Mouse (Mus musculus): ENCODE data around the gene Myadm. TPM values are rescaled to one million over a fixed set of nuclear protein-coding genes. Genes with fewer than 3 reads are reported as not detected.
A peak's percentile ranks its signal among the peaks of the same experiment; 100 is the strongest.

Myadm gene
- polyA plus RNA-seq (2015; fragmentation: Nextera tagmentation; extraction: Ambion mirVana), result 112 and 118 TPM in 2 replicates

GRCm38 (mm10) chr7:3288976-3289970 is at the start of gene Myadm, which contains the start of gene Prkcg:
Myadm (plus strand) TSS chr7:3289080.
Prkcg (plus strand) TSS chr7:3289179.
- WGBS, result 3% methylated on average over 30 of the region's 30 CpGs
- H3K9me3 ChIP-seq, result no peaks in the 10 kb centered on the region
- ATAC-seq (ENCODE audit: borderline replicate concordance, extremely low read depth, low FRiP score, low TSS enrichment), result peak; percentile 19; the same call in 1 of the 2 replicates

GRCm38 (mm10) chr7:3239193-3239592 is 49.7 kb upstream of the Myadm start:
- no peak for ATAC-seq (ENCODE audit: borderline replicate concordance, extremely low read depth, low FRiP score, low TSS enrichment)
- no peak overlapping the region for H3K9ac ChIP-seq
- H3K36me3 ChIP-seq, result no peaks in the 10 kb centered on the region
- H3K4me2 ChIP-seq, result no peak overlapping the region
- no peak overlapping the region for H3K4me3 ChIP-seq
- H3K27me3 ChIP-seq, result no peaks in the 10 kb centered on the region
- WGBS, result 73% methylated on average over 2 of the region's 2 CpGs
- no peaks in the 10 kb centered on the region for H3K4me1 ChIP-seq
- H3K9me3 ChIP-seq, result no peaks in the 10 kb centered on the region
- no peak overlapping the region for H3K27ac ChIP-seq

More at GRCm38 (mm10) chr7:3288976-3289970, at the start of gene Myadm, which contains the start of gene Prkcg:
- Histone ChIP-seq H3K4me3 (peak within 1 kb of the TSS; percentile 55), H3K4me2 (peak within 1 kb of the TSS; percentile 58), H3K27ac (peak within 1 kb of the TSS; percentile 94), H3K27me3 (no peaks in the 10 kb centered on the region), H3K4me1 (peaks cover 36% of the 10 kb centered on the region), H3K9ac (peak within 1 kb of the TSS; percentile 56), H3K36me3 (peaks cover 4% of the 10 kb centered on the region)

DNA sequence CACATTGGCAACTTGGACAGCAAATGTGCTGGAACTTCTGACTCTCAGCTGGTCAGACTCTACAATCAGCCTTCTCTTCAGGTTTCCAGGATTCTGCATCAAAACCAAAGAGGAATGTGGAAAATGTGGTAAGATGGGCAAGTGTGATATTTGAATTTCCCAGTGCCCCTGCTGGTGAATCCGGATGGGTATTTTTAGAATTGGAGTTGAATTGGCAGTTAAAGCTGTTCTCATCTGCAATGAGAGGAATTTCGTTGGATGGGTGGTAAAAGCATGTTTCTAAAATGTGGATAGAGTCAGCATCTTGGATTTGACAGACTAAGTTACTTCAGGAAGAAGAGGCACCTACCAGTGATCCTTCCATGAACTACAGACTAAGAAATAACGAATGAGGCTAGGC is 28.2 kb upstream of the Myadm start:
- H3K9ac ChIP-seq, result no peak overlapping the region

GRCm38 (mm10) chr7:3261446-3261845 is 27.4 kb upstream of the Myadm start:
- Histone ChIP-seq H3K27me3 (peaks cover 17% of the 10 kb centered on the region), H3K36me3 (no peaks in the 10 kb centered on the region), H3K27ac (no peak overlapping the region), H3K4me3 (no peak overlapping the region), H3K9me3 (no peaks in the 10 kb centered on the region), H3K4me1 (peaks cover 4% of the 10 kb centered on the region; the same call in 1 of the 2 replicates), H3K4me2 (no peak overlapping the region), H3K9ac (no peak overlapping the region)
- 53% methylated on average over 4 of the region's 4 CpGs for WGBS
- no peak for ATAC-seq (ENCODE audit: borderline replicate concordance, extremely low read depth, low FRiP score, low TSS enrichment)

More for the DNA sequence above, 28.2 kb upstream of the Myadm start:
- no peak overlapping the region for H3K4me2 ChIP-seq
- no peaks in the 10 kb centered on the region for H3K9me3 ChIP-seq
- H3K4me1 ChIP-seq, result peaks cover 4% of the 10 kb centered on the region; the same call in 1 of the 2 replicates
- no peaks in the 10 kb centered on the region for H3K36me3 ChIP-seq
- no peak for ATAC-seq (ENCODE audit: borderline replicate concordance, extremely low read depth, low FRiP score, low TSS enrichment)
- H3K27ac ChIP-seq, result no peak overlapping the region
- peaks cover 14% of the 10 kb centered on the region for H3K27me3 ChIP-seq
- H3K4me3 ChIP-seq, result no peak overlapping the region
- WGBS, result 55% methylated on average over 3 of the region's 3 CpGs

- 38% methylated on average over 2 of the region's 2 CpGs for WGBS
- ATAC-seq (ENCODE audit: borderline replicate concordance, extremely low read depth, low FRiP score, low TSS enrichment), result no peak
- H3K4me2 ChIP-seq, result no peak overlapping the region
- no peak overlapping the region for H3K27ac ChIP-seq
- peaks cover 4% of the 10 kb centered on the region; the same call in 1 of the 2 replicates for H3K4me1 ChIP-seq
- H3K9ac ChIP-seq, result no peak overlapping the region
- no peak overlapping the region for H3K4me3 ChIP-seq
- peaks cover 17% of the 10 kb centered on the region for H3K27me3 ChIP-seq
- no peaks in the 10 kb centered on the region for H3K9me3 ChIP-seq
- H3K36me3 ChIP-seq, result no peaks in the 10 kb centered on the region
Observed at GRCm38 (mm10) chr7:3262789-3263188, 26.1 kb upstream of the Myadm start.

DNA sequence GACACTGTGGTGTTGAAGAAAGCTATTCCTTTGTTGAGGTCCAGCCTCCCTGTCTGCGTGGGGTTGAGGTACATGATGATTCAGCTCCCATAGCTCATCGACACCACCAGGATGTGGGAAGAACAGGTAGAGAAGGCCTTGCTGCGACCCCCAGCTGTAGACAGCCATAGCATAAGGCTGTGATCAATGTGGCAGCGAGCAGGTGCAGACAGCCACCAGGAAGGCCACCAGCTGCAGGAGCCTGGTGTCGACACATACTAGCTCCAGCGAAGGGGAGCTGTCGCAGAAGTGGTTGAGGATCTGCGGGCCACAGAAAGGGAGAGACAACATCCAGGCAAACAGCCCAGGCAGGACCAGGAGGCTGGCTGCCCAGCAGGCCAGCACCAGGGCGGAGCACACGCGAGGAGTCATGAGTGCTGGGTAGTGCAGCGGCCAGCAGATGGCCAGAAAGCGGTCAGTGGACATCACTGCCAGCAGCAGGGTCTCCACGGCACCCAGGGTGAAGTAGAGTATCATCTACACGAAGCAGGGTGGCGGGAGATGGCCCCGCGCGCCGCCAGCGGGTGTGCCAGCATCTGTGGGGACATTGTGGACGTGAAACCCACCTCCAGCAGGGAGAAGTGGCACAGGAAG is 24.4 kb upstream of the Myadm start:
- peaks cover 4% of the 10 kb centered on the region; the same call in 1 of the 2 replicates for H3K4me1 ChIP-seq
- no peaks in the 10 kb centered on the region for H3K9me3 ChIP-seq
- WGBS, result 21% methylated on average over 22 of the region's 22 CpGs
- peak; percentile 49 for ATAC-seq (ENCODE audit: borderline replicate concordance, extremely low read depth, low FRiP score, low TSS enrichment)
- no peak overlapping the region for H3K9ac ChIP-seq
- peaks cover 17% of the 10 kb centered on the region for H3K27me3 ChIP-seq
- peak overlapping the region; percentile 44 for H3K4me2 ChIP-seq
- H3K27ac ChIP-seq, result no peak overlapping the region
- no peaks in the 10 kb centered on the region for H3K36me3 ChIP-seq
- 0 out of 2 replicates have a peak overlapping the region, but pooled peaks have one; percentile 6 for H3K4me3 ChIP-seq

DNA sequence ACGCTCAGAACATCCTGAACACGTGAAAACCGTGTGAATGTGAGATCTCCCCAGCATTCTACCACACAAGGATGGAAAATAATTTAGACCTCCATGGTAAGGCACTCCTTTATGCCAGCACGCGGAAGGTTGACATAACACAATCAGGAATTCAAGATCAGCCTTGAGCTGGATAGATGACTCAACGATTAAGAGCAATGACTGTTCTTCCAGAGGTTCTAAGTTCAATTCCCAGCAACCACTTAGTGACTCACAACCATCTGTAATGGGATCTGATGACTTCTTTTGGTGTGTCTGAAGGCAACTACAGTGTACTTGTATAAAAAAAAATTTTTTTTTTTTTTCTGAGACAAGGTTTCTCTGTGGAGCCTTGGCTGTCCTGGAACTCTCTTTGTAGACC is 23.6 kb upstream of the Myadm start:
- no peak overlapping the region for H3K27ac ChIP-seq
- no peak overlapping the region for H3K4me3 ChIP-seq
- peaks cover 17% of the 10 kb centered on the region for H3K27me3 ChIP-seq
- H3K9ac ChIP-seq, result no peak overlapping the region
- H3K9me3 ChIP-seq, result no peaks in the 10 kb centered on the region
- H3K4me2 ChIP-seq, result no peak overlapping the region; the same call in 1 of the 2 replicates
- H3K4me1 ChIP-seq, result peaks cover 4% of the 10 kb centered on the region; the same call in 1 of the 2 replicates
- H3K36me3 ChIP-seq, result no peaks in the 10 kb centered on the region
- ATAC-seq (ENCODE audit: borderline replicate concordance, extremely low read depth, low FRiP score, low TSS enrichment), result no peak
- 47% methylated on average over 6 of the region's 6 CpGs for WGBS

GRCm38 (mm10) chr7:3267261-3267660 is 21.6 kb upstream of the Myadm start:
- H3K4me1 ChIP-seq, result peaks cover 4% of the 10 kb centered on the region; the same call in 1 of the 2 replicates
- 62% methylated on average over 3 of the region's 3 CpGs for WGBS
- no peak overlapping the region for H3K4me2 ChIP-seq
- H3K9ac ChIP-seq, result no peak overlapping the region
- H3K9me3 ChIP-seq, result no peaks in the 10 kb centered on the region
- ATAC-seq (ENCODE audit: borderline replicate concordance, extremely low read depth, low FRiP score, low TSS enrichment), result no peak
- no peak overlapping the region for H3K4me3 ChIP-seq
- H3K27me3 ChIP-seq, result peaks cover 17% of the 10 kb centered on the region
- H3K36me3 ChIP-seq, result no peaks in the 10 kb centered on the region
- H3K27ac ChIP-seq, result no peak overlapping the region

DNA sequence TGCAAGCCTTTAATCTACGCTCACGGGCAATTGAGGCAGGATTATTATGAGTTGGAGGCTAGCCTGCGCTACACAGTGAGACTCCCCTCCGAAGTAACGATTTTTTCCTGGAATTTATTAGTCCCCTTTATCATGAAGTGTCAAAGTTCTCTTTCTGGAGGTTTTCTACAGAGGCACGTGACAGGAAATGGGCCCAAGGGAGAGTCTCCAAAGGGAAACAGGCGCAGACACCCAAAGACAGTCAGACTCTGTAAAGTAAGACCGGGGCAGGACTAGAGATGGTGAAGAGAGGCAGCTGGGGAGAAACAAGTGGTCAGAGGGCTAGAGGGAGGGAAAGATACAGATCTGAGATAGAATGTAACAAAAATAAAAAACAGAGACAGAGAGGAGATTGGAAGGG is 21.0 kb upstream of the Myadm start:
- H3K4me1 ChIP-seq, result peaks cover 4% of the 10 kb centered on the region; the same call in 1 of the 2 replicates
- H3K27me3 ChIP-seq, result peaks cover 17% of the 10 kb centered on the region
- no peaks in the 10 kb centered on the region for H3K36me3 ChIP-seq
- no peak overlapping the region for H3K4me2 ChIP-seq
- H3K9ac ChIP-seq, result no peak overlapping the region
- no peak for ATAC-seq (ENCODE audit: borderline replicate concordance, extremely low read depth, low FRiP score, low TSS enrichment)
- H3K4me3 ChIP-seq, result no peak overlapping the region
- H3K27ac ChIP-seq, result no peak overlapping the region
- 62% methylated on average over 8 of the region's 8 CpGs for WGBS
- no peaks in the 10 kb centered on the region for H3K9me3 ChIP-seq

- no peak overlapping the region for H3K9ac ChIP-seq
- H3K36me3 ChIP-seq, result no peaks in the 10 kb centered on the region
- ATAC-seq (ENCODE audit: borderline replicate concordance, extremely low read depth, low FRiP score, low TSS enrichment), result no peak
- no peak overlapping the region for H3K4me2 ChIP-seq
- no peak overlapping the region for H3K4me3 ChIP-seq
- no peaks in the 10 kb centered on the region for H3K9me3 ChIP-seq
- peaks cover 17% of the 10 kb centered on the region for H3K27me3 ChIP-seq
- 37% methylated on average over 3 of the region's 3 CpGs for WGBS
- H3K27ac ChIP-seq, result no peak overlapping the region
- H3K4me1 ChIP-seq, result peaks cover 4% of the 10 kb centered on the region; the same call in 1 of the 2 replicates
Observed at GRCm38 (mm10) chr7:3268291-3268690, 20.6 kb upstream of the Myadm start.

DNA sequence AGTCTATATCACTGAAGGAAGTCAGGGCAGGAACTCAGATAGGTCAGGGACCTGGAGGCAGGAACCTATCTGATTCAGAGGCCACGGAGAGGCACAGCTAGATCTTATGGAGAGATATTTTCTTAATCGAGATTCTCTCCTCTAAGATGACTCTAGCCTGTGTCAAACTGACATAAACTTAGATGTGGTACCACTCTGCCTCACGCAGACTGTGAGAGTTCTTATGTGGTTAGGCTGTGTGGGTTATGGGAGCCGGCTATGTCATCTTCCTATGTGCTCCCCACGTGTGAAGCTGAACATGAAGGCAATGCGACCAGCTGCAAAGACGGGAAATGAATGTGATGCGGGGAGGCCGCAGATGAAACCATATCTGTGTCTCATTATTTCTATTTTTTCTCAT is 16.7 kb upstream of the Myadm start:
- Histone ChIP-seq H3K4me2 (no peak overlapping the region), H3K9ac (no peak overlapping the region), H3K9me3 (no peaks in the 10 kb centered on the region), H3K27ac (no peak overlapping the region), H3K4me3 (no peak overlapping the region), H3K27me3 (no peaks in the 10 kb centered on the region), H3K36me3 (no peaks in the 10 kb centered on the region), H3K4me1 (peaks cover 3% of the 10 kb centered on the region; the same call in 1 of the 2 replicates)
- ATAC-seq (ENCODE audit: borderline replicate concordance, extremely low read depth, low FRiP score, low TSS enrichment), result no peak
- 80% methylated on average over 9 of the region's 9 CpGs for WGBS

All from lung, embryonic 15.5 days (tissue).